Mouse (Mus musculus): ENCODE results near the gene Mrpl34.
"Not testable (repeated sequence)": the region's sequence is repeated elsewhere in the genome, so short reads cannot be mapped to it uniquely, and the experiment has no call there.

The Mrpl34 gene

GRCm38 (mm10) chr8:71464513-71465500 is at the start of gene Mrpl34:
Gene Mrpl34 (plus strand): TSS chr8:71464959.
- DNase-seq, result peak; percentile 98

GRCm38 (mm10) chr8:71422121-71422520 is 42.6 kb upstream of the Mrpl34 start:
- no peak for DNase-seq

- DNase-seq, result not testable (repeated sequence)
Observed at GRCm38 (mm10) chr8:71432935-71433334, 31.8 kb upstream of the Mrpl34 start.

GRCm38 (mm10) chr8:71437041-71437440 is 27.7 kb upstream of the Mrpl34 start:
- no peak for DNase-seq

GRCm38 (mm10) chr8:71441404-71441803 is 23.4 kb upstream of the Mrpl34 start:
- DNase-seq, result peak; percentile 68

GRCm38 (mm10) chr8:71445096-71445495 is 19.7 kb upstream of the Mrpl34 start:
- DNase-seq, result no peak

GRCm38 (mm10) chr8:71451337-71451736 is 13.4 kb upstream of the Mrpl34 start:
- DNase-seq, result no peak

- no peak for DNase-seq
Observed at GRCm38 (mm10) chr8:71451777-71452176, 13.0 kb upstream of the Mrpl34 start.

GRCm38 (mm10) chr8:71452669-71453068 is 12.1 kb upstream of the Mrpl34 start:
- DNase-seq, result no peak

- DNase-seq, result no peak
Observed at GRCm38 (mm10) chr8:71454668-71455067, 10.1 kb upstream of the Mrpl34 start.

- DNase-seq, result no peak
Observed at GRCm38 (mm10) chr8:71456906-71457305, 7.9 kb upstream of the Mrpl34 start.

GRCm38 (mm10) chr8:71457659-71458270 is 7.0 kb upstream of the Mrpl34 start:
- no peak for DNase-seq

- no peak for DNase-seq
Observed at GRCm38 (mm10) chr8:71460716-71461115, 4.0 kb upstream of the Mrpl34 start.

GRCm38 (mm10) chr8:71461152-71461840 is 3.5 kb upstream of the Mrpl34 start:
- no peak for DNase-seq

GRCm38 (mm10) chr8:71462191-71462590 is 2.6 kb upstream of the Mrpl34 start:
- DNase-seq, result no peak

GRCm38 (mm10) chr8:71462786-71463185 is 2.0 kb upstream of the Mrpl34 start:
- DNase-seq, result peak; percentile 91

- peak; percentile 98 for DNase-seq
Observed at GRCm38 (mm10) chr8:71463188-71464033, 1.3 kb upstream of the Mrpl34 start, which contains the start of gene Abhd8. Gene Abhd8 (minus strand): TSS chr8:71463655.

- no peak for DNase-seq
Observed at GRCm38 (mm10) chr8:71465733-71466132, 974 bp downstream of the Mrpl34 start.

GRCm38 (mm10) chr8:71466198-71466597 is 1.4 kb downstream of the Mrpl34 start:
- no peak for DNase-seq

GRCm38 (mm10) chr8:71467201-71467600 is 2.4 kb downstream of the Mrpl34 start:
- DNase-seq, result no peak

GRCm38 (mm10) chr8:71468001-71468400 is 3.2 kb downstream of the Mrpl34 start:
- no peak for DNase-seq

GRCm38 (mm10) chr8:71468916-71469315 is 4.2 kb downstream of the Mrpl34 start, which contains the start of gene Dda1:
Gene Dda1 (plus strand): TSS chr8:71469199.
- peak; percentile 98 for DNase-seq
